Mouse (Mus musculus): ENCODE results near the gene Epb41l2.
A peak's percentile ranks its signal among the peaks of the same experiment; 100 is the strongest.

The Epb41l2 gene

GRCm38 (mm10) chr10:25436703-25437401 is 77.3 kb downstream of the Epb41l2 start:
- no peak for DNase-seq (ENCODE audit: low spot score in 2 of 2)

DNA sequence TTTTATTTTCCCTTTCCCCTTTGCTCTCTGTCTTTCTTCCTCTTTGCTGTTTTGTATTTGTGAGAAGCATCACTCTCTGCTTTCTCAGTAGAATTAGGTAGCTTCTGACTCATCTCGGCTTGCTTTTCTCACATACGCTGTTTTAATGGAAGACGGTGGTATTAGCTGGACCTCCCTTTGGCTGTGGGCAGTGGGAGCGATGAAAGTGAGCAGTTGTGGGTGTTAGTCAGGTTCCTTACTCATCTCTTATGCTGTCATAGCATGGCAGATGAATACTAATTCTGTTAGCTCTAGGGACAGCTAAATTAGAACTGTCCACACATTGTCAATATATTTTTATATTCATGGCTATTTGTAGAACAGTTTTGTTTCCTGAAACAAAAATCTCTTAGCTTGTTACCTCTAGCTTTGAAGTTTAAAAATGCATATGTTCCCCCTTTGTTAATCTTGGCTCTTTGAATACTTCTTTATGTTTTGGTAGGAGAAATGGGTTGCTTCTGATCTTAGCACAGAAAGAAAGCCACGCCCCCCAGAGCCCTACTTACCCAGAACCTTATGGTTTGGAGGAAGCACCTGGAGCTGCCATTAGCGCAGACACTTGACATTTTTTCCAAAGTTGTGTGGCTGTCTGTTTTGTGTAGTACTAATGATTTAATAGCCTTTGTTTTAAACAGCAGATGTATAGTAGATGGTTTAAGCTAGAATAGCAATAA is 78.1 kb downstream of the Epb41l2 start:
- peak; percentile 49 to 58 for DNase-seq (ENCODE audit: low spot score in 2 of 2)

DNA sequence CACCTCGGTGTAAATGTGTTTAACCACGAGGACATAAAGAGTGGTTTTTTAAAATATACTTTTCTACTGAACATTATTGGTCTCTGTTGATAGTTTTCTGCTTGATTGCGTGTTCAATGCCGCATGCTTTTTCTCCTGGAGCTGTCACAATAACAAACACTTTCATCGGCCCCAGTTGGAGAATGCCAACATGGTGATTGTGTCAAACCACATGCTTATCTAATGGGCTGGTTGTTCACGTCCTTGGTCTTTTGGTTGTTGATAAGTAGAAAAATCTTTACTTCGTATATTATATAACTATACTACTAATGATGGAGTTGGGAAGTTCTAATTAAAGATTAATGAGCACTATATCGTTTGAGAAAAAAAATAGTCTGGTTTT is 78.7 kb downstream of the Epb41l2 start:
- DNase-seq (ENCODE audit: low spot score in 2 of 2), result no peak

- no peak for DNase-seq (ENCODE audit: low spot score in 2 of 2)
Observed at GRCm38 (mm10) chr10:25439163-25439562, 79.6 kb downstream of the Epb41l2 start.

DNA sequence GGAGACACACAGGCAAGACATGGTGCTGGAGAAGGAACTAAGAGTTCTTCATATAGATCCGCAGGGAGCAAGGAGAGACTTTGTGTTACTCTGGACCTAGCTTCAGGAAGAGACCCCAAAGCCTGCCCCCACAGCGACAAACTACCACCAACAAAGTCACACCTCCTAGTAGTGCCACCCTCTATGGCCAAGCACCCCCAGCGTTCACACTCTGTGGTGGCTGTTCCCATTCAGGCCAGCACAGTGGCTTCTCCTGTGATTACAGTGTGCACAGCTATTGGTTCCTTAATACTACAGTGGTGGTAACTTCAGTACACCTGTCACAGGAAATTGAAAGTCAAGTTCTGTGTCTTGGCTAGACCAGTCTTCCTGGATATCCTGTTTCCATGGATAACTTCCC is 80.3 kb downstream of the Epb41l2 start:
- DNase-seq (ENCODE audit: low spot score in 2 of 2), result no peak

DNA sequence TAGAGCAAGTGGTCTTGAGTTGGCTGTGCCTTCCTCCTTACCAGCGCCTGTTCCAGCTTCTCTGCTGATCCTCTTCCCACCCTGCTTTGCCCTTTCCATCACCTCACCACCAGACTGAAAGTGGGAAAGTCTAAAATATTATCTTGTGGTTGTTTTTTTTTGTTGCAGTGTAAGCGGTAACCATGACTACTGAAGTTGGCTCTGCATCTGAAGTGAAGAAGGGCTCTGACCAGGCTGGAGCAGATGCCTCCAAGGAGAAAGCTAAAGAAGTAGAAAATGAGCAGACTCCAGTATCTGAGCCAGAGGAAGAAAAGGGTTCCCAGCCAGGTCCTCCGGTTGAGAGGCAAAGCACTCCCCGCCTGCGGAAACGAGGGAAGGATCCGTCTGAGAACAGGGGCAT is 81.8 kb downstream of the Epb41l2 start:
- DNase-seq (ENCODE audit: low spot score in 2 of 2), result no peak

DNA sequence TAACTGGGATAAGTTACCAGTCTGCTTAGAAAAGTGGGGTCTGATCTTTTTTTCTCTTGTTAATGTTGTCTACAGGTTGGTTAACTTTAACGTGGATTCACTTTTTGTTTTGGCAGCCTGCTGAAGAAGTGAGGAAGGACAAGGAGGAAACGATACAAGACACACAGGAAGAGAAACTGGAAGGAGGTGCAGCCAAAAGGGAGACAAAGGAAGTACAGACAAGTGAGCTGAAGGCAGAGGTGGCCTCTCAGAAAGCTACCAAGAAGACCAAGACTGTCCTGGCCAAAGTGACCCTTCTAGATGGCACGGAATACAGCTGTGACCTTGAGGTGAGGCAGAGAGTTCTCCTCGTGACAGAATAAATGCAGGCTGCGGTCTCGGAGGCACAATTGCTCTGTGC is 84.0 kb downstream of the Epb41l2 start:
- no peak for DNase-seq (ENCODE audit: low spot score in 2 of 2)

- DNase-seq (ENCODE audit: low spot score in 2 of 2), result no peak
Observed at GRCm38 (mm10) chr10:25444198-25444783, 84.7 kb downstream of the Epb41l2 start.

DNA sequence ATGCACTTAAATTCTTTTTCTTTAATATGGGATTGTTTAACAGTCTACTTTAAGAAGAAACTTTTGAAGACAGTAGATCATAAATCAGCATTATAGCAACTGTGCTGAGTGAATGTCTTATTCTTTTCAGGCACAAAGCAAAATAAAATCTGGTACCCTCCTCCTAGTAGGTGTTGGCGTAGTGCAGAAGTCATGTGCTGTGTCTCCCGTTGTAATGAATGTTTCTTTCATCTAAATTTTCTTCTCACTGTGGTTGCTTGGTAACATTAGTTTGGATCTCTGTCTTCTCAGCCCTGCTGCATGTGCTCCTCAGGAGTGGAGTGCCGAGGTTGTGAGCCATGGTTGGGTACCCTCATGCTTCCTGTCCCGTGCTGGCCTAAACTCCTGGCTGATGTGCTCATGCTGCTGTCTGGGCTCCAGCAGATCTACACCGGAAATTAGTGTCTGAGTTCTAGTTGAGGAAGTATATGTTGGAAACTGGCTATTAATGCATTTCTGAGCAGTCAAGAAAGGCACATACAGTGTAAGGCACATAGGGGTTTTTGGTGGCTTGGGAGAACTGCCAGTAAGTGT is 87.4 kb downstream of the Epb41l2 start:
- DNase-seq (ENCODE audit: low spot score in 2 of 2), result no peak

DNA sequence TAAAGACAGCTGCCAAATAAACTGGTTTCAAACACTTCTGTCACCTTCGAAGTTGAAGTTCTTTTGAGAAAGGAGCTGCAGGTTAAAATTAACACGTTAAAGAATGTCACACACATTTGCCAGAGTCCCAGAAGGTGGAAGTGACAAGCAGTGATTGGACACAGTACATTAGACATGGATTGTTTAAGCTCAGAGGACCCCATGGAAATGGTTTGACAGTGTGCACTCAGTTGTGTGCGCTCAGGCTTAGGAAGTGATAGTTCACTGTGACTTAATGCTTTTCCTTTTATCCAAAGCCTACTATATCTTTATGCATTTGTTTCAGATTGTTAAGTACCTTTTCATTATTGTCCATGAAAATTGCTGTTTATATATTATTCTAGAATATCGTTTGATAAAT is 89.1 kb downstream of the Epb41l2 start:
- no peak for DNase-seq (ENCODE audit: low spot score in 2 of 2)

- DNase-seq (ENCODE audit: low spot score in 2 of 2), result no peak
Observed at GRCm38 (mm10) chr10:25449312-25450020, 89.9 kb downstream of the Epb41l2 start.

DNA sequence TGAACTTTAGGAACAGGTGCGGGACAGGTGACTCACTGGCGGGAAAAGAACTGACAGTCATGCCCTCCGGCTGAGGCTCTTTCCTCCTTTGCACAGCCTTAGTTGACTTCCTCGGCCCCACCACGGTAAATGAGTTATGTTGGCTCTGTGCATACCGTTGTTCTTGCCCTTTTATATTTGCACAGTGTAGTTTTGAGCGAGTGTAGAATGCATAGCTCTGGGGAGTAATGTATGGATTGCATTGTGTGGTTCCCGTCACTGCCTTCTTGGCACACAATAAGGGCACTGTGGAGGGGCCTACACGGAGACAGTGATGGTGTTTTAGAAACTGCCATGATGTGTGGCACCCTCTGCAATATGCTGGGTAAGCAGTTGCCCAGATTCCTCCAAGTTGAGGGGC is 93.6 kb downstream of the Epb41l2 start:
- no peak for DNase-seq (ENCODE audit: low spot score in 2 of 2)

- DNase-seq (ENCODE audit: low spot score in 2 of 2), result no peak
Observed at GRCm38 (mm10) chr10:25453772-25454171, 94.2 kb downstream of the Epb41l2 start.

GRCm38 (mm10) chr10:25457118-25457517 is 97.5 kb downstream of the Epb41l2 start:
- DNase-seq (ENCODE audit: low spot score in 2 of 2), result peak; percentile 23 to 39

DNA sequence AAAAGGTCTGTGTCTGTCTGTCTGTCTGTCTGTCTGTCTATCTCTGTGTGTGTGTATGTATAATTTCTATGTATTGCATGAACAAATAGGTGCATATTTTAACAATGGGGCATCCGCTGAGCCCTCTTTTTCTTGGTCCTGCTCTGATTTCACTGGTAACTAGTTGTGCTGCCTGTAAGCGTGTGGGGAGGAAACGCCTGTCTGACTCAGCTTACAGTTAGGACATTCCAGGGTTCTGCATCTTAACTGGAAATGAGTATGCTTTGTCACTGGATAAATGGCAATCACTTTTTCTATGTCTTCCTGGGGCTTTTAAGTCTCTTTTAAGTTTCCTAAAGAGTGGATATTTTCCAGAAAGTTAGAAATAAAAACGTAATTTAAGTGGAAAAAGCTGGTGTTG is 98.4 kb downstream of the Epb41l2 start:
- no peak for DNase-seq (ENCODE audit: low spot score in 2 of 2)

GRCm38 (mm10) chr10:25461832-25462231 is 102.2 kb downstream of the Epb41l2 start:
- DNase-seq (ENCODE audit: low spot score in 2 of 2), result no peak

DNA sequence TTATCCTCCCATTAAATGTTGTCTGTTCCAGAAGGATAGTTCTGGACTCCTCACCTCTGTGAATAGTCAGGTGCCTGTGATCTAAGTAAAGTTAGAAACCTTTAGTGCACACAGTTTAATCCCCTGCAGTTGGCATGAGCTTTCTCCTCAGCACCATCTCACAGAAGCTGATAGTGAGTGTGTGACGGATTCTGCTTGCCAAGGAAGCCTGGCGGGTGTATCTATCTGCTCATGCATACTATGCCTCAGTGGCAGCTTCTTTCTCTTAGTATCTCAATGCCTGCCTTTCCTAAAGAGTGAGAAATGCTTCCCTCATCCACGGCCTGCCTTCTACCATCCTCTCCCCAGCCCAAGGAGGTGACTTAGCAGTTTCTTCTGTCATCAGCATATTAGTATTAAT is 103.1 kb downstream of the Epb41l2 start:
- no peak for DNase-seq (ENCODE audit: low spot score in 2 of 2)

DNA sequence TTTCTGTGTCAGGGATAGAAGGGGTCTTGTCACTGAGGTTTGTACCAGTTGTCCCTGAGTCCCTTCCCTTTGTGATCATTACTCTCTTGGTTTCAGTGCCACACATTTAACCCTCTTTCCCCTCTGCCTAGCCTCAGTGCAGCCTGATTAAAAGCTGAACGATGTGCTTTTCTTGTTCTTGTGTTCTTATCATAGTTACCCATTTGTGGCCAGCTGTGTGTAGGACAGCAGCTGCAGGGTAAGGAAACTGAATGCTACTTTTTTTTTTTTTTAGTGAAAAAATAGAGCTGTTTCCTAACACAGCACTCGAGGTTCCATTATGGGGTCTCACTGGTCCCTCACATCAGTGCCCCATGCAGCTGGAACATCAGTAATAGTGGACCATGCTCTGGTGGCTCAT is 106.9 kb downstream of the Epb41l2 start:
- DNase-seq (ENCODE audit: low spot score in 2 of 2), result no peak

- DNase-seq (ENCODE audit: low spot score in 2 of 2), result no peak
Observed at GRCm38 (mm10) chr10:25471944-25472343, 112.3 kb downstream of the Epb41l2 start.

DNA sequence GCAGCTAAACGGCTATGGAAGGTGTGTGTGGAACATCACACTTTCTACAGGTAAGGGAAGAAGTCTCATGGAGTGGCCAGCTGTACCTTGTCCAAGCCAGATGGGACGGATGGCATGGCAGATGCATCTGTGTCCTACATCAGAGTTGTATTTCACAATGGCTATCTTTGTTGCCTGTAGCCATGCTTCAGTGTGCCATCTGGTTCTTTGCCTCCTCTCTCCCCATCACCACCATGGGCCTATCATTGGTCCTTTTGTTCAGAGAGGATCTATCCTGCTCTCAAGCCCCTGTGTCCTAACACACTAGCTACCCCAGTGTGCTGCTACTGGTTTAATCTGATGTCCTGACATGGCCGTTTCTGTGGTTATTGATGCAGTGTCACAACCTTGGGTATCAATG is 120.1 kb downstream of the Epb41l2 start:
- no peak for DNase-seq (ENCODE audit: low spot score in 2 of 2)

- DNase-seq (ENCODE audit: low spot score in 2 of 2), result no peak
Observed at GRCm38 (mm10) chr10:25482791-25483190, 123.2 kb downstream of the Epb41l2 start.

GRCm38 (mm10) chr10:25488456-25488855 is 128.9 kb downstream of the Epb41l2 start:
- DNase-seq (ENCODE audit: low spot score in 2 of 2), result peak; percentile 32 to 77

Measured in thymus, postnatal 10 days (tissue).